Comparison of ENCODE assay signal across 14 mouse cellular contexts in genomic region chr11:98583571-98583970, GRCm38 (mm10). TPM values are rescaled to one million over a fixed set of nuclear protein-coding genes. Genes with fewer than 3 reads are reported as not detected.
DNase-seq lines count a peak whose midpoint lies in the region; ATAC-seq and TF ChIP-seq lines count a peak whose summit lies in the region.
"Had no signal": no experiment of that assay in that cellular context is flagged by ENCODE, and none has a peak within 500 bp of the region (broad histone marks: within the 10 kb centered on the region; RNA-seq: fewer than 3 reads in every experiment).

No protein-coding gene starts in this region.

- peaks cover 2% of the 10 kb centered on the region; the same call in 1 of the 2 replicates for H3K4me1 ChIP-seq in kidney, adult 2 months (ENCODE audit: control insufficient read depth, insufficient read depth, low read length)
- H3K4me1 ChIP-seq in bone marrow, adult 2 months (ENCODE audit: control insufficient read depth, insufficient read depth, low read length), result peaks cover 4% of the 10 kb centered on the region
- peaks cover 54 to 76% of the 10 kb centered on the region in 2 experiments for H3K4me1 ChIP-seq in liver, embryonic 14.5 days (replicated peaks; ENCODE audit: control insufficient read depth in 2 of 2, insufficient read depth in 2 of 2, low read length in 1 of 2)

- H3K27ac ChIP-seq in kidney, adult 2 months (ENCODE audit: insufficient read depth, low read depth, low read length), result no peak overlapping the region
- peak overlapping the region; percentile 87 for H3K27ac ChIP-seq in bone marrow, adult 2 months (ENCODE audit: control insufficient read depth, insufficient read depth, low read depth, low read length, poor library complexity)
- peak overlapping the region; percentile 99 for H3K27ac ChIP-seq in liver, embryonic 14.5 days
- H3K27ac ChIP-seq: embryonic facial prominence, embryonic 15.5 days; hindbrain, postnatal 0 days; lung, embryonic 15.5 days had no signal

- H3K4me2 ChIP-seq in liver, embryonic 14.5 days (ENCODE audit: low read depth), result peak overlapping the region; percentile 94
- H3K4me2 ChIP-seq: embryonic facial prominence, embryonic 15.5 days; lung, embryonic 15.5 days had no signal

- no peak for TF ChIP-seq POLR2A in kidney, adult 2 months (IDR thresholded peaks at IDR 0.05; ENCODE audit: low read depth, low read length)
- 0 out of 2 replicates have a peak, but pooled peaks have one; percentile 2 for TF ChIP-seq POLR2A in bone marrow, adult 2 months (IDR thresholded peaks at IDR 0.05; ENCODE audit: borderline replicate concordance, control insufficient read depth, low read depth, low read length)

- no peaks in the 10 kb centered on the region for H3K9me3 ChIP-seq in liver, embryonic 14.5 days (ENCODE audit: control insufficient read depth, low read length)
- H3K9me3 ChIP-seq: embryonic facial prominence, embryonic 15.5 days; lung, embryonic 15.5 days had no signal

- no peak overlapping the region for H3K4me3 ChIP-seq in kidney, adult 2 months (ENCODE audit: insufficient read depth, low read depth, low read length)
- no peak overlapping the region for H3K4me3 ChIP-seq in bone marrow, adult 2 months (replicated peaks; ENCODE audit: control insufficient read depth, low read depth, low read length)
- peak overlapping the region; percentile 62 to 71 for H3K4me3 ChIP-seq in liver, embryonic 14.5 days (ENCODE audit: insufficient read depth in 1 of 2, low read depth in 2 of 2, low read length in 2 of 2)
- H3K4me3 ChIP-seq: embryonic facial prominence, embryonic 15.5 days; lung, embryonic 15.5 days had no signal

- H3K36me3 ChIP-seq in kidney, adult 2 months (ENCODE audit: control insufficient read depth, insufficient read depth, low read length), result no peaks in the 10 kb centered on the region; the same call in 1 of the 2 replicates
- peaks cover 11% of the 10 kb centered on the region for H3K36me3 ChIP-seq in liver, embryonic 14.5 days (replicated peaks; ENCODE audit: control insufficient read depth, insufficient read depth, low read depth)

- peak overlapping the region; percentile 98 for H3K9ac ChIP-seq in liver, embryonic 14.5 days (replicated peaks)
- H3K9ac ChIP-seq: embryonic facial prominence, embryonic 15.5 days; lung, embryonic 15.5 days had no signal

- 50% methylated on average over 3 of the region's 3 CpGs for WGBS in kidney, adult 2 months
- 33% methylated on average over 3 of the region's 3 CpGs for WGBS in bone marrow, adult 2 months
- 2% methylated on average over 3 of the region's 3 CpGs for WGBS in liver, embryonic 14.5 days (ENCODE audit: insufficient replicate concordance)

- 0 out of 2 replicates have a peak, but pooled peaks have one; percentile 16 for TF ChIP-seq CTCF in kidney, adult 2 months (conservative IDR thresholded peaks at IDR 0.05; ENCODE audit: insufficient read depth, insufficient read length, low read depth, low read length)
- TF ChIP-seq CTCF in bone marrow, adult 2 months (IDR thresholded peaks at IDR 0.05; ENCODE audit: control insufficient read depth, insufficient read depth, low read length), result peak; percentile 54; the same call in 1 of the 2 replicates
- peak; percentile 74 for TF ChIP-seq CTCF in liver, embryonic 14.5 days (IDR thresholded peaks at IDR 0.05; ENCODE audit: low read depth)

- H3K27me3 ChIP-seq in kidney, adult 2 months (replicated peaks; ENCODE audit: control insufficient read depth, insufficient read depth, low read length), result no peaks in the 10 kb centered on the region
- no peaks in the 10 kb centered on the region for H3K27me3 ChIP-seq in liver, embryonic 14.5 days (ENCODE audit: control insufficient read depth, insufficient read depth, low read length)
- H3K27me3 ChIP-seq: embryonic facial prominence, embryonic 15.5 days; lung, embryonic 15.5 days had no signal

- ATAC-seq in liver, embryonic 14.5 days (ENCODE audit: insufficient read depth), result peak; percentile 27; the same call in 1 of the 2 replicates
- ATAC-seq: hindbrain, postnatal 0 days had no signal

- TF ChIP-seq EP300 in liver, embryonic 14.5 days (IDR thresholded peaks at IDR 0.05; ENCODE audit: low read depth), result no peak

- no peak for DNase-seq in kidney, adult 2 months
- DNase-seq in kidney, postnatal 14 days, result no peak
- peak; percentile 26 for DNase-seq in CD4-positive helper T cell, adult 2 months (ENCODE audit: low read depth, low spot score)
- DNase-seq in liver, embryonic 14.5 days (ENCODE audit: low read depth in 3 of 3, low spot score in 3 of 3), result peak in 1 of 3 experiments; percentile 64
- no peak for DNase-seq in embryo, embryonic 10 days (ENCODE audit: low spot score)
- no peak for DNase-seq in cerebellum, postnatal 10 days
- DNase-seq: cerebellum, adult 11 months; gastrocnemius, postnatal 10 days; retina, postnatal 1 day had no signal

RNA-seq across cellular contexts. Expression of gene Ormdl3, which starts 3.6 kb away (rescaled TPM):
- 57.2 and 60.2 TPM in 2 replicates for polyA plus RNA-seq in kidney, adult 2 months (2012; rRNA removed)
- 41.1 and 41.2 TPM in 2 replicates for polyA plus RNA-seq in bone marrow, adult 2 months (2011; ENCODE audit: insufficient read depth, insufficient read length, low replicate concordance, missing spikeins)
- 23.4 and 27.4 TPM in 2 replicates for polyA plus RNA-seq in liver, embryonic 14.5 days (2012; rRNA removed)
- polyA plus RNA-seq in liver, embryonic 14.5 days (2014; fragmentation: Nextera tagmentation; extraction: Ambion mirVana), result 6.4 and 6.8 TPM in 2 replicates

RNA-seq across cellular contexts. Expression of gene Lrrc3c, which starts 14.5 kb away (rescaled TPM):
- polyA plus RNA-seq in kidney, adult 2 months (2012; rRNA removed), result not detected in 2 replicates
- not detected in 2 replicates for polyA plus RNA-seq in bone marrow, adult 2 months (2011; ENCODE audit: insufficient read depth, insufficient read length, low replicate concordance, missing spikeins)
- polyA plus RNA-seq in liver, embryonic 14.5 days (2012; rRNA removed), result not detected in 2 replicates
- polyA plus RNA-seq in liver, embryonic 14.5 days (2014; fragmentation: Nextera tagmentation; extraction: Ambion mirVana), result not detected in 2 replicates
- polyA plus RNA-seq: embryonic facial prominence, embryonic 15.5 days; hindbrain, postnatal 0 days; lung, embryonic 15.5 days; testis, adult 2 months had no signal

RNA-seq across cellular contexts. Expression of gene Zpbp2, which starts 32.7 kb away (rescaled TPM):
- polyA plus RNA-seq in kidney, adult 2 months (2012; rRNA removed), result 0.26 and 0.34 TPM in 2 replicates
- 2.2 and 6.5 TPM in 2 replicates for polyA plus RNA-seq in bone marrow, adult 2 months (2011; ENCODE audit: insufficient read depth, insufficient read length, low replicate concordance, missing spikeins)
- 0.30 and 0.44 TPM in 2 replicates for polyA plus RNA-seq in liver, embryonic 14.5 days (2012; rRNA removed)
- 0.76 and 0.83 TPM in 2 replicates for polyA plus RNA-seq in liver, embryonic 14.5 days (2014; fragmentation: Nextera tagmentation; extraction: Ambion mirVana)

RNA-seq across cellular contexts. Expression of gene Ikzf3, which starts 37.7 kb away (rescaled TPM):
- polyA plus RNA-seq in kidney, adult 2 months (2012; rRNA removed), result 0.58 and 3.9 TPM in 2 replicates
- 13.3 and 41.7 TPM in 2 replicates for polyA plus RNA-seq in bone marrow, adult 2 months (2011; ENCODE audit: insufficient read depth, insufficient read length, low replicate concordance, missing spikeins)
- polyA plus RNA-seq in liver, embryonic 14.5 days (2012; rRNA removed), result 0.15 and 0.27 TPM in 2 replicates
- 0.05 and 0.10 TPM in 2 replicates for polyA plus RNA-seq in liver, embryonic 14.5 days (2014; fragmentation: Nextera tagmentation; extraction: Ambion mirVana)

RNA-seq across cellular contexts. Expression of gene Gm12355, which starts 41.9 kb away (rescaled TPM):
- polyA plus RNA-seq in kidney, adult 2 months (2012; rRNA removed), result not detected in 2 replicates
- 50.6 and 60.6 TPM in 2 replicates for polyA plus RNA-seq in bone marrow, adult 2 months (2011; ENCODE audit: insufficient read depth, insufficient read length, low replicate concordance, missing spikeins)
- 0.03 and 0.19 TPM in 2 replicates for polyA plus RNA-seq in liver, embryonic 14.5 days (2012; rRNA removed)
- polyA plus RNA-seq in liver, embryonic 14.5 days (2014; fragmentation: Nextera tagmentation; extraction: Ambion mirVana), result 0.47 and 0.68 TPM in 2 replicates

Comparison
In these comparisons a context has a peak if more than half of its experiments do, and no peak if none do; other contexts are left out.
1. H3K4me3 ChIP-seq: peak in liver, embryonic 14.5 days (2 of 2); none in kidney, adult 2 months (single experiment) and bone marrow, adult 2 months (single experiment).
2. CTCF ChIP-seq: peak in every context shown above with its lines; median percentile 74 in liver, embryonic 14.5 days; 54 in bone marrow, adult 2 months; 16 in kidney, adult 2 months.